Mouse (Mus musculus) liver (tissue): ENCODE measurements around the gene Gm17482.
A peak's percentile ranks its signal among the peaks of the same experiment; 100 is the strongest.
"Not testable (repeated sequence)": the region's sequence is repeated elsewhere in the genome, so short reads cannot be mapped to it uniquely, and the experiment has no call there.

Experiments
- DNase-seq: peaks from one replicate; pipeline ENCODE4 v3.0.0-alpha.2; 2020; ENCODE audit warnings: mixed read lengths

Gm17482 gene

DNA sequence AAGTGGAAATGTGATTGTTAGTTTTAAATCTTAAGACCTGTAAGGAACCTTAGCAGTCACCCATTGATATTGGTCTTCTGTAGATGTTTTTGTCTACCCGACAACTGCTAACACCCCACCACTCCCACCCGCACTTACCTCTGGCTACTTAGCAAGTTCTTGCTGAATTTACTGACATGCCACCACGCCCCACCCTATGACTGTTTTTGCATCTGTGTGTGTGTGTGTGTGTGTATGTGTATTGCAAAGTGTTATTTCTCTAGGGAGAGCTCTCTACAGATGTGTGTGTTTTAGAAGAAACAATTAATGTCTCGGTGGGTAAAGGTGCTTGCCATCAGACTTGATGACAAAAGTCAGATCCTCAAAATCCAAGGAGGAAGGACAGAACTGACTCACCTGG lies at the start of gene Gm17482:
Gene Gm17482, plus strand, starts transcription at position 301 of the 400 bp plus-strand sequence.
- DNase-seq, result no peak

DNA sequence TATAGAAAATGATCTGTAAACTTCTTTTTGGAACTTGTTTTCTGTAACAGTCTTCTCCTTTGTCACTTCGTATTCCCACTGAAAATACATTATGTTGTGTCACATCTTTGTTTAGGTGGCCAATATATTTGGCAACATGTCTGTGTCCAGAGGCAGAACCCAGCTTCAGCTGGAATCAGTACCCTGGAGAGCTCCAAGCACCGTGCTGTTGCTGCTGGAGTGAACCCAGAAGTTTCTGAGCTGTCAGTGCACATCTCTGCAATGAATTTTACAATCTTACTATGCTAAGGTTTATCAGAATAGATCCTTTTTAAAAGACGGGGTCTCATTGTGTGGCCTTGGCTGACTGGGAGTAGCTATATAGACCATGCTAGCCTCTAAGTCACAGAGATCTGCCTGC lies 48.3 kb upstream of the Gm17482 start:
- DNase-seq, result peak; percentile 52

DNA sequence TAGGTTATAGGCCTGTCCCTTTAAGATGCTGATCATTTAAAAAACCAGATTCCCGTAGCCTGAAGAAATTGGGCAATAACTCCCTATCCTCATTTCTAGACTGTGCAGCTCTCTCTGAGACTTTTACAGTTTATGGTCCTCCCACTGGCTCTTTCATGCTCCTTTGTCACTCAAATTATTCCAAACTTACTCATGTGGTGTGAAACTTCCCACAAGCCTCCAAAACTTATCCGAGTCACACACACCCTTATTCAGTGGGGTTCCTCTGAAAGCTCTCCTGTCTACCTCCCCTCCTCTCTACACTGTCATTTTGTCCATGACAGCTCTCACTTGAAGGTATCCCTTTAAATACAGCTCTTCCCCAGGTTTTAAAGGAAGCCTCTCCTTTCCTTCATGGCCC lies 46.0 kb upstream of the Gm17482 start:
- DNase-seq, result no peak

DNA sequence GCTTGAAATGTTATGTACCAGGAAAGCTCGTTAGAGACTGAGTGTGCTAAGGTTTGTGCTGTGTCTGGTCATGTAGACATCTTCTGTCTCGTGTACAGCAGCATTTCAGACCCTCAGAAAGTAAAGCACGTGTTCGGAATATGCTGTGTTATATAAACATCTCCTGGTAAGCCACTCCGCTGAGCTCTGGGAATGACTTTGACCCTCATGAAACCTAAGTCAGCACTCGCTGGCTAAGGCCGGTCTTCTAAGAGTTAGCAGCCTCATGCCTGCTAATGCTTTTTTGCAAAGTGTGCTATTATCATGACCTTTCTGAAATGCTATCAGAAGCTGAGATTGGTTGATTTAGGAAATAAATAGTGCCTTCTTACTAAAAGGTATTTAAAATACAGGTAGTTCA lies 36.0 kb upstream of the Gm17482 start:
- no peak for DNase-seq

DNA sequence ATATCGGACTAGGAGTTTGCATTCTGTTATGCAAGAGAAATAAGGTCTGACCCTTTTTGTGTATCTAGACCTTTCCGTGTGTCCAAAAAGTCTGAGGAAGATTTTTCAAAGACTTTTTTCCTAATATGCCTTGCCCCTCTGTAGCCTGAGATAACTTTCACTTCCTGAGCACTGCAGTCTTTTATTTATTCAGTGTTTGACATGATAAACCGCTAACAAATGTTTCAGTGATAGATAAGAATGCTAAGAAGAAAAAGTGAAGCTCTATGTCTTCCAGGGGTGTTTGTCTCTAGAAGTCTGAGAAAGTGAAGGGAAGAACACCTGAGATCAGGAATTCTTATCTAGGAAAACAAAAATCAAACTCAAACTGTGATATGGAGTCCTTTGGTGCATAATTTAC lies 26.4 kb upstream of the Gm17482 start:
- DNase-seq, result no peak

DNA sequence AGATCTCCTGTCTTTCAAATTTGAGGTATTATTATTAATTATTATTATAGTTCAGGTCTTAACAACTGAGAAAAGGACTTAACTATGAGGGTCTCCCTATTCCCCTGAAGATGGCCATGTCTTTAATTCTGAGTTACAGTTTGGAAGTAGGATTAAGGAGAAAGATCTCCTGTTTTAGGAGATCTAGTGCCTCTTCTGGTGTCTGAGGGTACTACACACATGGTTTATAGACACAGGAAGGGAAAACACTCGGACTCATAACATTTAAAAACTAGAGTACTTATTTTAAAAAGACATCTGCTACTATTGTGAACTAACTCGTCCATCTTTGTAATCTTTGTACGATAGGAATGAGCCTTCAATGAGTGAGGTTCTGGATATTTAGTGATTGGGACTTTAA lies 24.1 kb upstream of the Gm17482 start:
- no peak for DNase-seq

DNA sequence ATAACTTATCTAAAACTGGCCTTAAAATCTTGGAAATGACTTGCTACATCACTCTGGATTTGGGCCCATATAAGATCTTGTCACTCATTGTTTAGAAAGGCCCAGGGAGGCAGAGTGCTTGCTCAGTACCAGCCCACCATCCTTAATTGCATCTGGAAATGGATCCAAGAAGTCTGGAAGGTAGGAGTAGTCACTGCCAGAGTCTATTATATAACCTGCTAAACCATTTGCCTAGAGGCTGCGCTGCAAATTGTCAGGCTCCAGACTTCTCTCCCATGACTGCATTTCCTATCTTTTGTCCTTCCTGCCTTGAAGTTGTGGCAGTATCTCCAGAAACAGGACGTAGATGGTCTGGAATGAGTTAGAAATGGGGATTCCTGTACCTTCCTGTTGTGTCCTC lies 17.0 kb upstream of the Gm17482 start:
- DNase-seq, result no peak

DNA sequence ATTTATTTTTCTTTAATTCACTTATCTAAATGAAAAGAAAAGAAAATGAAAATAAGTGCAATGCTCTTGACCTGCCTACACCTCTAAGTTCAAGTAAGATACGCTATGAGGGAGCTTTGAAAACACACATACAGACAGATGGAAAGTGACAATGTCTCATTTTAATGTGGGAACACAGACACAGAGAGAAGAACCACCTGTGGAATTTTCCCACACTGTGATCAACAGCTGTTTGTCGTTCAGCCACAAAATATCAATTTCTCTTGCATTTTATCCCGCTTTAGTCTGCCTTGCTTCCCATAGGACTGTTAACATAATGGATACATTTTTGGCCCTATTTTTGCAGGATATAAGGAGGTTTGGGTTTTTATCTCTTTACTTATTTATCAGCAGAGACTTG lies 16.3 kb upstream of the Gm17482 start:
- DNase-seq, result no peak

DNA sequence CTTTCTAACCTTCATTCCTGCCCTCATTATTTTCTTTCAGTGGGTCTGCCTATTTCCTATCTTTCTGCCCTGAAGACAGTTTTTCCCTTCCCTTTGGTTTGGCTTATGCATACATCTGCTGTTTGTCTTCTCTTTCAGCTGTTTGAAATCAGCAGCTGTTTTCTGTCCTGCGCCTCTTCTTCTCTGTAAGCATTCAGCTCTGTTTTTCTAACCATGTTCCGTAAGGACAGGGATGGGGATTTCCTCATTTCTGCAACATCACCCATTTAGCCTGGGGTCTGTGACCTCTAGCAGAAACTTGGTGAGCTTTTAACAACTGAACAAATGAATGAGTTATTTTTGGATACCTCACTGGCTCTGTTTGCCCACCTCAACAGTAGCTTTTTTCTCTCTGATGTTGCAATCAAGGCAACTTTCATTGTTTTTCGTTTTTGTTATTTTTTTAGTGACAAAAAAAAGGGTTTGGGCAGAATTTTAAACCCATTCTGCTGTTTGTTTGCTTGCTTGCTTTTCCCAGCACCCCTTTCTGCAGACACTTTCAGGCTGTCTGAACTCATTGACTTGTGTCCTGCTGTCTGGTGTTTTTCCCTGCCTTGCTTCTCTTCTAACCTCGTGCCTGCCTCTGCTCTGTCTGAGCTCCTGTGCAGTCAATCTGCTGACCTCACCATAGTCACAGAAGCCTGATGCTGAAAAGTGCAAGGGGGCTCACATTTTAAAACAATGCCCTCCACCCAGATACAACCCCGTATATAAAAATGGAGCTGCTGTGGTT lies 14.8 kb upstream of the Gm17482 start:
- no peak for DNase-seq

DNA sequence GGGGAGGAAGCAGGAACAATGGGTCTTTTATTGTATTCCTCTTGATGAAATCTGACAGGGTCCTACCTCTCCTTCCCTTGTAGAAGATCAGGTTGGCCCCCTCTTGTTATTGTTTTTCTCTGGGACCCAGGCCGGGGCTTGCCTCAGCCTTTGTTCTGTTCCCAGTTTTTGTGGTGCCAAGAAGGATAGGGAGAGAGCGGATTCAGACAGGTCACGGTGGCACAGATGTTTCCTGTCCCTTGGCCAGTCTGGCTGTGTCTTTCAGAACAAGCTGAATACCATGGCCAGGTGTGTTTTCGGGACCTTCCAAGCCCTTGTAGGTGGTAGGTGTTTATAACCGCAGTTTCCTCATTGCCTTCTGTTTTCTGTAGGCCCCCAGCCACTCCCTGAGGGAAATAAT lies 14.0 kb upstream of the Gm17482 start:
- DNase-seq, result no peak

DNA sequence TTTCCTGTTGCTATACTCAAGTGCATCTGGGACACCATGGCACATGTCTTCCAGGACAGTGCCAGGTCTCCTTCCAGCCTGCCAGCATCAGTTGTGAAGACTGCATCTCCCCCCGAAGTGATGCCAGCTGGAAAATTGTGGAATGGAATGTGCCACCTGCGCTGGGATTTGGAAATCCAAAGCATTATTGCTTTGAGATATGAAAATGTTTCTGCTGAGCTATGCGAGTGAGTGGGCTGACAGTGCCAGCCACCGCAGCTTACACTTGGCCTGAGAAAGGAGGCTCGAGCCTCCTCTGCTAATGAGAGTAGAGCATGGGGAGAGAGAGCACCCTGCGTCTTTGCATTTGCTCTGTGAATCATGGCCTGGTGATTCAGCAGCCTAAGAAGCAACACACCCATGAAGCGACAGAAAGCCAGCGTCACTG lies 5.9 kb upstream of the Gm17482 start:
- DNase-seq, result no peak

DNA sequence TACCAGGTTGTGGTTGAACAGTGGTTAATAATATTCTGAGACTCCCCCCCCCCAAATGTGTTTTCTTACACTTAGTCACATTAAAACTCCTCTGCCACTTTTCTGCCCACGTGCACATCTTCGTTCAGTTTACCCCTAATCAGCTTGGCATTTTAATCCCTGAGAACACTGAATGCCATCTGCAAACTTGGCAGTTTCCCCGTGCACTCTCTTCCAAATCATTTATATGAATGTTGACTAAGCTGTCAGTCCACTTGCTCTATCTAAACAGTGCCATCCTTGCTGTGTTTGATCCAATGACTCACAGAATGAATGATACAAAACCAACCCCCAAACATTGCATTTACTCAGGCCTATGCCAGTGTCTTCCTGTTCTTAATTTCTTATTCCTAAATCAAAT lies 1.6 kb upstream of the Gm17482 start:
- no peak for DNase-seq

DNA sequence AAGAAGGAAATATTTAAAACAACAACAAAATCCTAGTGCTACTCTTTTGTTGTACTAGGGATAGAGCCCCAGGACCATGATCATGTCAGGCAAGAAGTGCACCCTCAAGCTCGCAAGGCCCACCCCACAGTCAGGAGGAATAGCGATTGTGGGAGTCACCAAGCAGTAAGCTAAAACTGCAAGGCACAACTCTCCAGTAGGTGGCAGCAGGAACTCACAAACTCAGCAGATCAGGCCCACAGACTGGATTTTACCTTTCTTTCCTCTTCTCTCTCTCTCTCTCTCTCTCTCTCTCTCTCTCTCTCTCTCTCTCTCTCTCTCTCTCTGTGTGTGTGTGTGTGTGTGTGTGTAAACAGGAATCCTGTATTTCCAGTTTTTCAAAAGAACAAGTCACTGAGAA lies 386 bp downstream of the Gm17482 start:
- DNase-seq, result peak; percentile 63

DNA sequence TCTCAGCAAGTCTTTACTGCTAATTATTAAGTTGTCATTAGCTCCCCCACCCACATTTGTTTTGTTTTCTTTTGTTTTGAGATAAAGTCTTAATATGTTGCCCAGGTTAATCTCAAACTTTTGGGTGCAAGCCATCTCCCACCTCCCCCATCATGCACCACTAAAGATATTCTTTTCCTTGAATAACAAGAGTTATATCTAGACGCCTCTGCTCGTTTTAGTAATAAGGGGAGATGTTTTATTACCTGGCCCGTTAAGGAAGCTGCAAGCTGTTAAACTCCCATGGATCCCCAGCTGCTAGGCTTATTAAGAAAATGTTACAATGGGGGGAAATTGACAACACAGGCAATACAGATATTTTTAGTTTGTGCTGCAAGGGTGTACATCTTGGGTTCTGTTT lies 3.4 kb downstream of the Gm17482 start:
- DNase-seq, result no peak

DNA sequence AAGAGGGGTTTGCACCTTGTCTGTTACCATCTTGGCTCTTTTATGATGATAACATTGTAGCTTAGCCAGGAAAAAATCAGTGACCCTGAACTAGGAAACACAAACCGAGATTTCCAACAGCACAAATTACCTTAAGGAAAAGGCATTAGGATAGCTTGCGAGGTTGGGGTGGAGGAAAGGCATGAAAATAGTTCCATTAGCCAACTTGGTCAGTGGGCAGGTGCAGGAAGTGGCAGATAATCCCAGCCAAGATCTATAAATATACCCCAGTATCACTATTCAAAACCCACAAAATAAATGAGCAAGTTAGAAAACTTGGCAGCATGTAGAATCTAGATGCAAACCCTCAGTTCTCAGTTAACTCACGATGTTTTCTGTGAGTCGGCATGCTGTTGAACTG lies 4.7 kb downstream of the Gm17482 start:
- DNase-seq, result no peak

DNA sequence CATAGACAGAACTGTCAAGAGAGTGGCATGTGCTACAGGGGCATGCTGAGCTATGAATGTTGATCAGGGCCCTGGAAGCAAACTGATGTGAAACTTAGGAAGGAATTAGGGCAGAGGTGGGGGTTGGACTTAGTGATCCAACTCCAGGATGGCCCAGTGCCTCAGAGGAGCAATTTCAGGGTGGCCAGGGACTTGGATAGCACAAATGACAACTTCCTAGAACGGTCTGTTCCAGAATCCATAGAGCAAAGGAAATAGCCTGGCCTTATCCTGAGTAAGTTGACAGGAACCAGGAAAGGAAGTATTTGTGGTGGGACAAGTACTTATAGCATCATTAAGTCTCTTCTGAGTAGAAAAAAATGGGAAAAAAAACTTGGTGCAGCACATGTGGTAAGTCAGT lies 5.4 kb downstream of the Gm17482 start:
- no peak for DNase-seq

DNA sequence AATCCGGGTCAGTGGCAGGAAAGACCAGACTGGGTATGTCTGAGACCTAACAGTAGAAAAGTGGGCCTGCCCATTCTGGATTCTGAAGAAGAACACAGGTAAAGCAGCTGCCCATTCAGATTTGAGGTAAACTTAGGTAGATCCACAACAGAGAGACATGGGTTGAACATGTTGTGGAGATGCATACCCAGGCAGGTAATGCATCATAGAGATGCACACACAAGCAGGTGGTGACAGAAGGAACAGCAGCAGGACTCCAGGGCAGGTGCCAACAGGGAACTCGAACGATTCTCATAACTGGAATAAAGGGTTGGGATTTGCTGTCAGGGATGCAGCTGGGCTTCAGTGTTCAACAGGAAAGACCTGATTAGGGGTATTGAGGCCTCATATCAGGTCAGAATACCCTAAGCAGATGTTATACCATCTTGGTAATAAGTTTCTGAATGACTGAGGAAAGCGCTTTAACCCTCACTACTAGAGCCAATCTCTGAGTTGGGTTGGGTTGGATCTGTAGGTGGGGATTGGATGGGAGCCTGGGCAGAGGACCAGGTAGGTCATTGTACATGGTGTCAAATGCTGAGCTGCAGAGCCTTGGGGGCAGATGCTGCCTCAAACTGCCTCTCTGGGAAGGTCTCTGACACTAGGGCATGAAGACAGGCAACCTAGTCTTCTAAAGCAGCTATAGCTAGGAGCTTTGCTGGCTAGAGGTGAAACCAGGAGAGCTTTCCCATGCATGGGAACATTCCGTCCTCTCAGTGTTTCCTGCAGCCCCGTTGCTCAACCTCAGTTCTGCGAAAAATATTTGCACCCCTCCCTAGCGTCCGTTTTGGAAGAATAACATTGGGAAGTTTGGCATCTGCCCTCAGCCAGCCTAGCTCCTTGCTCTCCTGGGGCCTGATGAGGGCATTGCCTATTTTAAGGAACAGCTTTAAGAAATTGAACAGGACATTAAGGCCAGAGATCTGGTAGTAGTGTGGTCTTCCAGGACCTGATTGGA lies 11.2 kb downstream of the Gm17482 start:
- no peak for DNase-seq

DNA sequence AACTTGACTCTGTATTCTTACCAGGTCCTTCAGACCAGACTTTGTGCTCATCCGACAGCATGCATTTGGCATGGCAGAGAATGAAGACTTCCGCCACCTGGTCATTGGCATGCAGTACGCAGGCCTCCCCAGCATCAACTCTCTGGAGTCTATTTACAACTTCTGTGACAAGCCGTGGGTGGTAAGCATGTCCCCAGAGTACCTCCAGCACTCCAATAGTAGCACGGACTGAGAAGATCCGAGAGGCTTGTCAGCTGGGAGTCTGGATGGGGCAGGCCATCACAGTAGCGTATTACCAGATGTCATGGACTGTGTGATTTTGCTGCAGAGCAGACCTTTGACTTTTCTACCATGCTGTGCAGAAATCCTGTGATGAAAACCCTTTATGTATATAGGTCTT lies 12.2 kb downstream of the Gm17482 start:
- no peak for DNase-seq

DNA sequence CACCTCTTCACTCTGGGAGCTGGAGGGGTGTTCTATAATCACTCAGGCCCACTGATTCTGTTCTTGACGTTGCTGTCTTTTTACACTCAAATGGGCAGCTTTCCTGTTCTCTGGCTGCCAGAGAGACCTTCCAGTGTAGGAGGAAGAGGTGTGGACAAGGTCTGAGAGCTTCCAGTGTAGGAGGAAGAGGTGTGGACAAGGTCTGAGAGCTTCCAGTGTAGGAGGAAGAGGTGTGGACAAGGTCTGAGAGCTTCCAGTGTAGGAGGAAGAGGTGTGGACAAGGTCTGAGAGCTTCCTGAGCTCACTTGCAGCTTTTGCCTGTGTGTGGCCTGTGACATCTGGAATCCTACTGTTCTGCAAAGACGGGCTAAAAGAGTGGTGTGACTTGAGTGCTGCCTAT lies 13.3 kb downstream of the Gm17482 start:
- DNase-seq, result not testable (repeated sequence)

DNA sequence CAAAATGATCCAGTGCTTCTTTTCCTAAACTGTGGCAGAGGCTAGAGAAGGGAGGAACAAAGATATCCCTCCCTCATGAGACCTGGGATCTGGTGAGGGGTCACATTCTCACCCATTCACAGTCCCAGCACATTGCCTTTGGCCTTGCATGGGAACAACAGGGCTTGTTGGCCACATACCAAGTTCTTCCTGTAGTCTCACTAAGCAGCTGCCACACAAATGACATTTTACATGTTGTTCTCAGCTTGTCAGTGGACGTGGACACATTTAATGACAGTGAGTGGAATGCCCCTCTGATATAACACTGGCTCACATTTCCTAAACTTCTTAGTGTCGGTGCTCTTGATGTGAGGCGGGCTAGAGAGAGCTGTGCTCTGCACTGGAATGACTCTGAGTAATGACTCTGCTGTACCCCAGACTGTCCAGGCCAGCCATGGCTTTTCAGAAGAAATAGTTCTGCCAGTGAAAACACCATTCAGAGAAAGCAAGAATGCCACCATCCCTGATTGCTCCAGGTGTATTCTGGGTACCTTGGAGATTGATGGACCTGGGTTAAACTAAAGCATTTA lies 14.1 kb downstream of the Gm17482 start:
- DNase-seq, result no peak

DNA sequence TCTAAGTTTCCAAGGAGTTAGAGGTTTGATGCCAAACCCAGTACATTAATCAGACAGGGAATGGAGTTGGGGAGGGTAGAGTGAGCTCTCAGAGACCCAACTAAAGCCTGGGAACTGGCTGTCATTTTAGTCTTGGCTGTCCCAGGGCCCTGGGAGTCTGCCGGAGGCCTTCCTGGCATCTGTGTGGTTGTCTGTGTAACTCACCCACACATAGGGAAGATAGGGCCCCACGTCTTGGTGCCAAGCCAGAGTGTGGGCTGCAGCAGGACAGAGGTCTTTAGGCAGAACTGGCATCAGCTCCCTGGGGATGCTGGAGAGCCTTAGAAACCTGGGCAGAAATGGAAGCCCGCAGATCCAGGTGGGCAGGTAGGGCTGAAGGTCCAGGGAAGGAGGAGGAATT lies 14.8 kb downstream of the Gm17482 start:
- no peak for DNase-seq

DNA sequence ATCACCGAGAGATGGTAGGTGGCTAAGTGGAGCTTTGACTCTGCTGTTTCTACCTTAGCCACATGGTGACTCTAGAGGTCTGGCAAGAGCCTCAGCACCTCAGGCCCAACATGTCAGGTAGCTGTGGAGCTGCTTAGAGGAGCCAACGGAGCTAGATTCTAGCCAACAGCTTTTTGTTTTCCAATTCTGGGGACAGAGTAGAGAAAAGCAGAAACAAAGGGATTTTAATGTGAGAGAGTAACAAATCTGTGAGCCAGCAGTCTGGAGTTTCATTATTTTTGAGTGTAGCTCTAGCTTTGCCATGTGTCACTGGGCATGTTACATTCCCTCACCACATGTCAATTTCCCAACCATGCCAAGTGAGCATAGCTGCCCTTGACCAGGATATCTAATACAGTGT lies 17.1 kb downstream of the Gm17482 start:
- no peak for DNase-seq

DNA sequence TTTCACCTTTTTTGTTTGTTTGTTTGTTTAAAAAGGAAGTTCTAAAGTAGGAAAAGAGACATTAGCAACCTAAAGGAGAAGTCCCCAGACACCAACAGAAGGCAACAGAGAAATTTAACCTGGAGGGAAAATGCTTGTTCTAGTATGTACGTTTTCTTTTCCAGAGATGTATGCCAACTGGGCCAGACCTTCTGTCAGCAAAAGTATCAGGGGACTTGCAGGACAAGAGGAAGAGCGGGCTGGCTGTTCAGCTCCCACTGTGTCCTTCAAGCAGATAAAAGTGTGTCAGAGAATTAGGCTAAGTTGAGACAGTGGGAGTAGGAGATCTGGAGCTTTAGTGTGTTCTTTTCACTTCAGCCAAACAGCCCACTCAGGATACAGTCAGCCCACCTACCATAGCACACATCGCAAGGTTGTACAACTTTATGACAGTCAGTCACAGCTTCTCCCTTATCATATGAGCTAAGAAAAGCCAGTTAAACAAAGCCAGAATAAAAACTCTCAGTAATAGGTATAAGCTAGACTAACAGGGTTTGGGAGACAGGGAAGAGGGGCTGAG lies 18.4 kb downstream of the Gm17482 start:
- no peak for DNase-seq
